Mouse (Mus musculus) left cerebral cortex, postnatal 25 days (tissue): ENCODE measurements around the gene Gng7. TPM values are rescaled to one million over a fixed set of nuclear protein-coding genes. Genes with fewer than 3 reads are reported as not detected.

Source experiments
- DNase-seq, 2 experiments: peaks; one replicate each; pipeline ENCODE4 v3.0.0; 2022; ENCODE audit warnings: low spot score in 2 of 2, mixed read lengths in 1 of 2
- intact Hi-C: fragments of 180-260 bp; cut with DNase I; formaldehyde crosslinking; loops from one replicate; pipeline ENCODE4 v1.15.1; 2025
- total RNA-seq, 2 experiments: library from RNA; stranded (reverse); gene quantifications; 2 replicates each; pipeline ENCODE4 v1.2.3; 2021

The Gng7 gene
- total RNA-seq, 2 experiments from 2014 or later, result 83.8 to 196 TPM

DNA sequence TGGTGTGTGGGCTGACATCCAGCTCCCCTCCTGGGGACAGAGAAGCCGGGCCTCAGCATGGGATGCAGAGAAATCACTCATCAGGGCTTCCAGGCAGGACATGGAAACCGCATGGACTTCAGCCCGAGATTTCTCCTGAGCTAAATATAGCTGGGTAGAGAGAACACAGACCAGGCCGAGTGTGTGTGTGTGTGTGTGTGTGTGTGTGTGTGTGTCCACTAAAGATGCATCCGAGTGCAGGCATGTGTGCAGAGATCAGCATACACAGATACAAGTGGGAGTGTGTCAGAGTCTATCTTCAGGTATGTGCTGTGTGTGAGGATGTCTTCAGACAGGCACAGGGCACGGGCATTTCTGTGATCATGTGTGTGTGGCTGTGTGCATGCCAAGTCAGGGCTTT is 59.9 kb downstream of the Gng7 start:
- no peak for DNase-seq
- intact Hi-C loops, result no loop called here

DNA sequence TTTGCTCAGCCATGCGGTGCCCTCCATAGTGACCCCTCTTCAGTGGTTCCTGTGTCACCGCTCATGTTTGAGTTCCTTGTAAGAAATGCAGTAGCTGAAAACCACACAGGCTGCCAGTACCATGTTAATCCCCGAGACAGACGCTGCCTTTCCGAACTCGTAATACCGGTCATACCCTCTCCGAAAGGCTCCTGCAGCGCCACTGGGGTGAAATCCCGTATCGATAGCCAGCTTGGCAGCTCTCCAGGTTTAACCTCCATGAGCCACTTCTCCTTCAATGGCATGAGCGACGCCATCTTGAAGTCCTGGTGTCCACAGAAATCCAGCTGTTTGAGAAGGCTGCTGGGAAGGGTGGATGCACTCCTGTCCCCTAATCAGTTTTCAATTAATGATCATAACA is 60.3 kb downstream of the Gng7 start:
- DNase-seq, result no peak

DNA sequence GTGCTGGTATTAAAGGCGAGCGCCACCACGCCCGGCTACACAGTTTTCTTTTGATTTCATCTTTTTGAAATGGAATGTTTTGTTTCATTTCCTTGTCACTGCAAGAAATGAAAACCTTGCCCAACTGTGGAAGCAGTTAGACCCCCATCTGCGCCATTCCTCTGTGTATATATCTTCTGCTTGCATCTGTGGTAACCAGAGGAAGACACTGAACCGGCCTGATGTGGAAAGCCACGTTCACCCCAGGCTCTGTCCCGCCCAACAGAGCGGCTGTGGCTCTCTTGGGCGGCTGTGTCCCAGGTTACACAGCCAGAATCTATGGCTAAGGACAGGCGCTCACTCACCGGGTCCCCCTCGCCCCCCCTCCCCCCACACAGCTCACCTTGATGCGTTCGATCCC is 62.3 kb downstream of the Gng7 start:
- intact Hi-C loops, result no loop called here
- DNase-seq, result no peak

More for the DNA sequence above, 60.3 kb downstream of the Gng7 start:
- intact Hi-C loops, result no loop called here

DNA sequence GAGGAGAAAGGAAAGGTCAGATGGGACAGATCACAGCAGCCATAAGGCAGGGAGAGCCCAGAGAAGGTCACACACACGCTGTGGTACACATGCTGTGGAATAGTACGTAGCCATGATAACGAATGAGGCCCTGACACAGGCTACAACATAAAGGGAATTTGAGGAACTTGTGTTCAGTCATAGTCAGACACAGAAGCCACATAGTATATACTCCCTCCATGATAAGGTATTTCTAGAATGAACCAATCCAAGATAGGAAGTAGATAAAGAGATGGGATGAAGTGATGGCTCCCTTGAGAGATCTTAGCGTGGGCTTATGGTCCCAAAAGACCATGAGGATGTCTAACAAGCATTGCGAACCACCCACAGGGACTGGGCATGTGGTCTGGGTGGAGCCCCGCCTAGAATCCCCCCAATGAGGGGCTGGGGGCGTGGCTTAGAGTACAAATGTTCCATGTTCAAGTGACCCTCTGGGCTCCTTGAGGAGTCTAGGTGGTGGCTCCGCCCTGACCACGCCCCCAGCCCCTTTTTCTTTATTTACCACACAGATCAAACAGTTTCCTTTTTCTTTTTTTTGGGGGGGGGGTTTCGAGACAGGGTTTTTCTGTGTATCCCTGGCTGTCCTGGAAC is 62.9 kb downstream of the Gng7 start:
- no peak for DNase-seq
- intact Hi-C loops, result no loop called here

DNA sequence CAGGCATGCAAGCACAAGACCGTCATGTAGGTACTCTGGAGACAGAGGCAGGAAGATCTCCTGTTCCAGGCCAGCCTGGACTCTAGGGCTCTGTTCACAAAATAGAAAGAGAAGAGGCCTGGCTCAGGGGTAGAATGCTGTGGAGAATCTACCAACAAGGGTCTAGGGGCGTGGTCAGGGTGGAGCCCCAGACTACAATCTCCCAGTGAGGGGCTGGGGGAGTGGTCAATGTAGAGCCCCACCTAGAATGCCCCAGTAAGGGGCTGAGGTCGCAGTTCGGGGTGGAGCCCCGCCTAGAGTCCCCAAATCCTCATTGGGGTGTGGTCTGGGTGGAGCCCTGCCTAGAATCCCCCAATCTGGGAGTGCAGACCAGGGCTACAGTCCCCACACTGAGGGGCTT is 64.4 kb downstream of the Gng7 start:
- no peak for DNase-seq
- intact Hi-C loops, result no loop called here

DNA sequence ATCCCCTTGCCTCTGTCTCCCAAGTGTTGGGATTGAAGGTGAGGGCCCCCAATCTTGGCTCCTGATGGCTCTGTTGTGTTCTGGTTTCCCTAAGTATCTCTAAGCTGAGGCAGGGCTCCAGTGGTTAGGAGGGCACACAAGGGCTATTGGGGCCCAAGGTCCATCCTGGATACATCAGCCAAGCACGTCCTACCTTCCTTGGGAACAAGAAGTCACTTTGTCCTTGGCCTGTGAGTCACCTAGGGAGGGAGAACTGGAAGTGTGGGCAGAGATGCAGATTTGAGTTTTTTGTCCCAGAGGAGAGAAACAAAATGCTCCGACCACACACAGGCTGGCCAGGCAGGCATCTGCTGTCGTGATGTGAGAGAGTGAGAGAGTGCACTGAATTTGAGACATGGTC is 65.7 kb downstream of the Gng7 start:
- intact Hi-C loops, result no loop called here
- DNase-seq, result no peak

DNA sequence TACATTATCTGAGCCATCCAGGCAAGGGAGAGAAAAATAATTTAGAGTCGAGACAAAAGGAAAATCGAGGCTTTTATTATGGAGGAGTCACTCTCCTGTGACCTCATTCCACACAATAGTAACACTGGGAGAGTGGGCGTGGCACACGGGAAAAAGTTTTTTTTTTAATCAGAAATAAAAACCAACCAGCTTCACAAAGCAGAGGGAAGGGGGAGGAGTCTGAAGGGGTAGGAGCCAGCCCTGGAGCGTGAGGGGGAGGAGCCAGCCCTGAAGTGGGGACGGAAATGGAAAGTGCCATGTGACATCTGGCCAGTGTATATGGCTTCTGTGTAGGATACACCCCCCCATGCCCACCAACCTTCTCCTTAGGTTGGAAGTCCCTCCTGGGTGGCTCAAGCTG is 66.2 kb downstream of the Gng7 start:
- intact Hi-C loops, result no loop called here
- no peak for DNase-seq

DNA sequence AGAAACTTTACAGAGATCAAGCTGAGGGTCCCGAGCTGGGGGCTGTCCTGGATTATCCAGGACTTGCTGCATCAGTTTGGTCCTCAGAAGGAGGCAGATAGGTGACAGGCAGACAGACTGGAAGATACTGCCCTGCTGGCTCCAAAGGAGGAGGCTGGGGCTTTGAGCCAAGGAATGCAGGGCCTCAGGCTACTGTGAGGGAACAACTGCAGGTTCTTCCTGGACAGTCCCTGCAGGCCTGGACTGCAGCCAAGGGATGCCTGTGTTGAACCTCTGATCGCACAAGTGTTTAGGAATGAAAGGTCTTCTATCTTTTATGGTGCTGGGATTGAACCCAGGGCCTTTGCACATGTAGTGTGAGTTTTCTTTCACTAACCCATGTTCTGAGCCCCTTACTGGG is 66.9 kb downstream of the Gng7 start:
- DNase-seq, result no peak
- intact Hi-C loops, result no loop called here

DNA sequence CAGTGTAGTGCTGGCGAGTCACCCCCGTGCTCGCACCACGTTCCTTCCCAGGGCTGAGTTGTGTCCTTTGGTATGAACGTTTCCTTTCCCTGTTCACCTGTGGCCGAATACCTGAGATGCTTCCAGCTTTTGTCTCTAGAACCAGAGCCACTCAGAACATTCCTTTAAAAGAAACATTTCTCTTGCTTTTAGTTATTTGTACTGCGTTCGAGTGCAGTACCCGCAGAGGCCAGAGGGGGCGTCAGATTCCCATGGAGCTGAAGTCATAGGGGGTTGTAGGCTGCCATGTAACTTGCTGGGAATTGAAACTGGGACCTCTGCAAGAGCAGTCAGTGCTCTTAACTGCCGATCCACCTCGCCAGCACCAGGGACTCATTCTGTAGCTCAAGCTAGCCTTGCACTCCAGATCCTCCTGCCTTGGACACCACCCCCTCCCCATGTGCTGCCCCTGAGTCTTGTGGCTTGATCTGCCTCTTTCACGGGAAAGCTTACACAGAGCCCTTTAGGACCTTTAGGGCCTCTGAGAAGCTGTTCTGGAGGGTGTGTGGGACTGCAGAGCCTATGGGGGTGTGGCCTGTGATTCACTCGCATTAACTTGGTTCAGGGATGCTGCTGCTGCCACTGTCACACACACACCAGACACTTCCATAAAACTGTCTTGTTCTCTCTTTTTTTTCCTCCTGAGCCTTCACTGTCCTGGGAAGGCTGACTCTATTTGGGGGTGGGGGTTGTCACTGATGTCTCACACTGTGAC is 67.9 kb downstream of the Gng7 start:
- intact Hi-C loops, result no loop called here
- DNase-seq, result no peak

DNA sequence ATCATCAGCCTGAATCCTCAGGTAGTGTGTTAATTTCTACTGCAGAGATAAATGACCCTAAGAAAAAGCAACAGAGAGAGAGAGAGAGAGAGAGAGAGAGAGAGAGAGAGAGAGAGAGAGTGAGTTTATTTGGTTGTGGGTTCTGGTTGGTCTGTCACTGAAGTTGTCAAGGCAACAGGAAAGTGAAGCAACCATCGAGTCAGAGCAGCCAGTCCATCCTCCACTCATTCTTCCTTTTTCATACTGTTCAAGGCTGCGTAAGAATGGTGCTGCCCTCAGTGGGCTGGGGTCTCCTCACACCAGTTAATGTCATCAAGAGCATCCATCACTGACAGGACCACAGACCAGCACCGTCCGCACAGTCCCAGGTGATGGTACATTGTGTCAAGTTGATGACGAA is 70.5 kb downstream of the Gng7 start:
- intact Hi-C loops, result no loop called here
- DNase-seq, result no peak

DNA sequence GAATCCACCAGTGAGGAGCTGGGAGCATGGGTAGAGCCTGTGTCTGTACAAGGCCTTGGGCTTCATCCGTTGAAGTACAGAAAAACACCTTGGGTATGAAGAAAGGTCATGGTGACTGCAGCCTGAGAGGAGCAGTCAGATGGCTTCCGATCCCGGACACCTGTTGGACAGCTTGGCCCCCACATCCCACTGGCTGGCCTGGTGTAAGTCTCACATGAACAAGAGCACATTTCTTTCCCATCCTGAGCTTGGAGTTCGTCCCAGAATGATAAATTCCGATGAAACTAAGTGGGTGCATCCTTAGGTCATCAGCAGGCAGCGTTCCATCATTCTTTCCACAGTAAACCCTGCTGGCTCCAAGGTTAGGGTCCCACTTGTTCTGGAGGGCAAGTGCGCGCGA is 71.0 kb downstream of the Gng7 start:
- intact Hi-C loops, result no loop called here
- no peak for DNase-seq

DNA sequence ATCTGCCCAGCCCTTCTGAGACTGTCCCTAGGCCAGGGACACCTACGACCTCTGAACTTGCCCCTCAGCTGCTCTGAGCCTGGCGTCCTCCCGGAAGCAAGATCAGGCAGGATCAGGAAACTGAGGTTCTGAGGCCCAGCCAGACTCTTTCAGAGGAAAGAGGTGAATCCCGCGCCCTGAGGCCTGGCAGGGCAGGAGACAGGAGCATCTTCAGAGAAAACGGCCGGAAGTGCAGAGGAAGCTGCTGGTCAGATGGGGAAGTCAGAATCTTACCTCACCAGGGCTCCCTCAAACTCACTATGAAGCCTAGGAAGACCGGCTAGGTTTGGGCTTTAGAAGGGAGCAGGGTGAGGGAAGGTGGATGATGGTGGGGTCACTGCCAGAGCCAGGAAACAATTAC is 71.8 kb downstream of the Gng7 start:
- intact Hi-C loops, result no loop called here
- DNase-seq, result no peak

DNA sequence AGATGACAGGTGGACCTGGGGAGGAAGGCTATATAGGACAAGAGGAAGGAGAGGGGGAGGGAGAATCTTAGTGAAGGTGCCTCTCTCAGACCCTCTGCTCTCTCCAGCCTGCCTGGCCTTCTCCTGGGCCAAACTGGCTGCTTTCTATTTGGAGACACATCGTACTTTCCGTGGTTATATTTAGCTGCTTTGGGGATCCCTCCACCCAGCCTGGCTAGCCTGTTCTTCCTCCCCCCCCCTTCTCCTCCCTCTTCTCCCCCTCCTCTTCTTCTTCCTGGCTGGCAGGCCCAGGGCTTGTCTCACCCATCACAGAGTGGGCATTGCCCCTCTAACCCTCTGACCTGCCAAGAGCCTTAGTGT is 73.8 kb downstream of the Gng7 start:
- intact Hi-C loops, result no loop called here
- DNase-seq, result no peak

DNA sequence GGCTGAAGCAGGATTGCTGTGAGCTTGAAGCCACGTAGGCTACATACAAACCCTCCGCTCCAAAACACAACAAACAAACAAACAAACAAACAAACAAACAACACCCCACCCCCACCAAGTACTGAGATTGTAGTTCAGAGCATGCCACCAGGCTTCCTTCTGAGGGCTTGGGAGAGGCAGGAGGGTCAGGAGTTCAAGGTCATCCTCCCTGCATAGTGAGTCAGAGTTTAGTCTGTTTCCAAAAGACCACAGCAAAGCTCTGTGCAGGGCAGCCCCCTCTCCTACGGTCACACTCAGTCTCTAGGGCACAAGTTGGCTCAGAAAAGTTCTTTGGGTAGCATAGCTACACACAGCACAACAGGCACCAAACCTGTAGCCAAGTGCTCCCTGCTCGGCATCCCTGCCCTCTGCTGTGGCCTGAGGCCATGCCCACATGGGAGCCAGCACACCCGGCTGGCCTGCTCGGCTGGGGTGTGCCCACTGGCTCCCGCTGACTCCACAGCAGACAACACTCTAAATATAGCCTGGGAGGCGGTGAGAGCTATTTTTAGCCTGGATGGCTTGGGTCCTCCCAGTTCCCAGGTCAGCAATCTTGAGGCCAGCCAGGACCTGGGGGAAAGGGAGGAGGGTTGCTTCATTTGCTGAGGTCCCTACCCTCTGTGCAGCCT is 74.3 kb downstream of the Gng7 start:
- no peak for DNase-seq

DNA sequence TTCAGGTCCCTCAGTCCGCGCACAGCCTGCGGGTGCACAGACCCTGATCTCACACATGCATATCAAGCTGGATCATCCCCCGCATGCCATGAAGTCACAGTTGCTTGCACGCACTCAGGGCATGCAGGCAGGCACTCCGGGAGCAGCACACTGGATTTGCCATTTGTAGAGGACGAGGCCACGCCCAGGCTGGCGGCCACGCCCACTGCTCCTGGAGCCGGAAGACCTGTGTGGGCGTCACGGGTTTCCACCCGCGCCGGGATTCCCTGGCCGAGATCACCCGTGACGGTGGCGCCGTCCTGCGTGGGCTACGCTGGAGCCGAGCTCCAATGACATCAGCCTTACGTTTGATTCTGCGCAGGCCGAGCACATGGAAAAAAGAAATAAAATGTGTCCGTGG is 75.1 kb downstream of the Gng7 start:
- peak; percentile 77 to 86 for DNase-seq
- intact Hi-C loops, result no loop called here

More for the DNA sequence above, 74.3 kb downstream of the Gng7 start:
- intact Hi-C loops, result no loop called here

DNA sequence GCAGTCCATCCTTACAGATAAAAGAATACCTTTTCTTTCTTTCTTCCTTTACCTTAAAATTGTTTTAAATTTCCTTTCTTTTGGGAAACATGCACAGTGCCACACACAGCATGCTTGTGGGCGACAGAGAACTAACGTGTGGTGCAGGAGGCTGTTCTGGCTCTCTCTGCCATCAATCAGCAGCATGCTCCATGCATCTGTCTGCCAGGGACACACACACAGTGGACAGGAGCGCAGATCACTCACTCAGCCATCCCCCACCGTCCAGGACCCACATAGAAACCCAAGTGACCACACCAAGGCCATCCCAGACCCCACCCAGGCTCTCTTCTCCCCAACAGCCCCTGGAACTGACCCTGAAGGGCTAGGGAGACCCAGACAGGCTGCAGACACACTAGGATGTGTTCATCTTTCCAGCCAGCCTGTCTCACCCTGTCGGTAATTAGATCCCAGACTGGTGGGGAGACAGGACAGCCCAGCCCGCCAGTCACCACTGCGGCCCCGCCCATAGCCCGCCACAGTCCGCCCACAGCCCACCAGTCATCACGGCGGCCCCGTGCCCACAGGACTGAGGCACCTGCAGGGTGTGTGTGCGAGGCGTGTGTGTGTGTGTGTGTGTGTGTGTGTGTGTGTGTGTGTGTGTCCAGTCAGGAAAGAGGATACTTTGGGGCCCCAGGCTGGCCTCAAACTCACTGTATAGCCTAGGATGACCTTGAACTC is 75.8 kb downstream of the Gng7 start:
- DNase-seq, result no peak
- intact Hi-C loops, result no loop called here

DNA sequence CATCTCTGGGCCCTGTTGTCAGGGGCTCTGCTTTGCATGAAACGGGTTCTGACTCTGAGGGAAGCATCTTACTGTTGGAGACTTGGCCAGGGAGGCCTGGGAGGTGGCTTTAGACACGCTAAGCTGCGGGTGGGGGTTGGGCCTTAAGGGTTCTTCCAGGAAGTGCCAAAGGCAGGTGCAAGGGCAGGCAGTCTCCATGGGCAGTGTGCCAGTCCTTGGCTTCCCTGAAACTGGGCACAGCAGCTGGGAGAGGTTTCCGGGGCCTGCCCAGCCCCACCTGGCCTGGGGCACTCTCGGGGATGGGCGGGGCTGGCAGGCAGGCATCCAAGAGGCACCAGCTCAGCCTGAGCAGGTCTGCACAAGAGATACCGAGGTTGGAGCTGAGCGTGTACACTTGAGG is 77.1 kb downstream of the Gng7 start:
- DNase-seq, result no peak
- intact Hi-C loops, result no loop called here

DNA sequence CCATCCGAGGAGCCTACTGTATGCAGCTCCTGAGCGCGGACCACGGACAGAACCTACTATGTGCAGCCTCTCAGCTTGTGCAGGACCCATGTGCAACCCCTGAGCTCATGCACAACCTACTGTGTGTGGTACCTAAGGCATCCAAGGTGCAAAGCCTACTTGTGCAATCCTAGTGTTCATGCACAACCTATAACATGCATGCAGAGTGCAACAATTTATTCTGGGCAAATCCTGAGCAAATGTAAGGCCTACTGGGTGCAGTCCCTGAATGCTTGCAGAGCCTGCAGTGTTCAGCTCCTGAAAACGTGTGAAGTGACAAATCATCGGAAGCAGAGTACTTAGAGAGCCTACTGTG is 78.0 kb downstream of the Gng7 start:
- intact Hi-C loops, result no loop called here
- DNase-seq, result no peak

DNA sequence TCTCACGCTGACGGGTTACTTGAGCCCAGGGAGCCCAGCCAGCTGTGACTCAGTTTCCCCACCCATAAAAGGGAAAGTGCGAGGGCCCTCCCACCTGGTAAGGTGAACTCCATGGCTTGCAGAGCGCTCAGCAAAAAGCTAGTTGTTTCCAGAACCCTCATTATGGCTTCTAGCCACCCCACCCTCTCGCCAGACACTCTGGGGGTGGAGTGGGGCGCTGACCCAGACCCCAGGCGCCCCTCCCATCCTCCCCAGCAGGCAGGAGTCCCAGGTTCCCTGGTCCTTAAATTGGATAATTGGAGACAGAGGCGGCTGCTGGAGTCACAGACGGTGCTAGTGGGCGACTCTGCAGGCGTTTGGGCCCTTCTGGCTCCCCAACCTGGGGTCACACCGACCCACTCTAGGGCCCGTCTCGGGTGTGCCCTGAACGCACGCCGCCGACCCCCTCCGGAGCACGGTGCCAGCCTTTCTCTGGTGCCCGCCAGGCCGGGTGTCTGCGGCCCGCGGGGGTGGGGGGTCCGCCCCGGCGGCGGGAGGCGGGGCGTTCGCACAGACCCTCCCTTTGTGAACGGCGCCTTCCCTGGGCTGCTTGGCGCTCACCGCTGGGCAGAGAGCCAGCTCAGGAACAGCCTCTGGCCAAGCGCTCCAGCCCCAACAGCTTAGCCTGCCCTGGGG is 78.5 kb downstream of the Gng7 start:
- DNase-seq, result peak in 1 of 2 experiments; percentile 27
- intact Hi-C loops, result no loop called here

DNA sequence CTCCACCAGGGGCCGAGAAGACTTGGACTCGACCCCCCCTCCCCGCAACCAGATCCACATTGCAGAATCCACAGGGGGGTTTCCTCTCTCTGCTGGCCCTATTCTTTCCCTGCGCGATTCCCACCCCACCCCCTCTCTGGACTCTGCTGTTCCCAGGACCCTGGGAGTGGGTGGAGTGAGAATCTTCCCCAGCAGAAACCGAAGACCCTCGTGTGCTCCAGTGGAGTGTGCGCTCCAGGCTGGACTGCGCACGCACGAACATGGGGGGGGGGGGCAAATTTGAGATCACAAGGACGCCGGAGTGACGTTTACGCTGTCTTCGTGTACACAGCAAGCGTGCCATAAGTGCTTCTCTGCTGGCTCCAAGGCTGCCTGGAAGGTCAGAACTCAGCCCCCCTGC is 79.0 kb downstream of the Gng7 start:
- DNase-seq, result no peak
- intact Hi-C loops, result no loop called here
